Comparison of ENCODE assay signal across 8 mouse cellular contexts in the genomic region with DNA sequence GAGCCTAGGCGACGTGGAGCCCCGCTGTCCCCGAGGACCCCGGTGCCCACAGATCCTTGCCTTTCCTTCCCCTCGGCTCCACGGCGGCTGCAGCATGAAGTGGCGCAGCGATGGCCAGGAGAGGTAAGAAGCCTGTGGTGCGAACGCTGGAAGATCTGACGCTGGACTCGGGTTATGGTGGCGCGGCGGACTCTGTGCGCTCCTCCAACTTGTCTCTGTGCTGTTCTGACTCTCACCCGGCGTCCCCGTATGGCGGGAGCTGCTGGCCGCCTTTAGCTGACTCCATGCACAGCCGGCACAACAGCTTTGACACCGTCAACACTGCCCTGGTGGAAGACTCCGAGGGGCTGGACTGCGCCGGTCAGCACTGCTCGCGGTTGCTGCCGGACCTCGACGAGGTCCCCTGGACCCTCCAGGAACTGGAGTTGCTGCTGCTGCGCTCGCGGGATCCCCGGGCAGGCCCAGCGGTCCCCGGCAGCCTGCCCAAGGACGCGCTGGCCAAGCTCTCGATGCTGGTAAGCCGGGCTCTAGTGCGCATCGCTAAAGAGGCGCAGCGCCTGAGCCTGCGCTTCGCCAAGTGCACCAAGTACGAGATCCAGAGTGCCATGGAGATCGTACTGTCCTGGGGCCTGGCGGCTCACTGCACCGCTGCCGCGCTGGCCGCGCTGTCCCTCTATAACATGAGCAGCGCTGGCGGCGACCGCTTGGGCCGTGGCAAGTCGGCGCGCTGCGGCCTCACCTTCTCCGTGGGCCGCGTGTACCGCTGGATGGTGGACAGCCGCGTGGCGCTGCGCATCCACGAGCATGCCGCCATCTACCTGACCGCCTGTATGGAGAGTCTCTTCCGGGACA. TPM values are rescaled to one million over a fixed set of nuclear protein-coding genes. Genes with fewer than 3 reads are reported as not detected.
A peak's percentile ranks its signal among the peaks of the same experiment; 100 is the strongest.
DNase-seq lines count a peak whose midpoint lies in the region; ATAC-seq and TF ChIP-seq lines count a peak whose summit lies in the region.

No protein-coding gene starts in this region.

- H3K4me3 ChIP-seq in embryonic facial prominence, embryonic 13.5 days: peak overlapping the region; percentile 69
- H3K4me3 ChIP-seq in liver, adult 2 months (ENCODE audit: insufficient read depth, low read depth, low read length): peak overlapping the region; percentile 50

- peak overlapping the region; percentile 76; the same call in 1 of the 2 replicates for H3K27ac ChIP-seq in embryonic facial prominence, embryonic 13.5 days
- H3K27ac ChIP-seq in liver, adult 2 months (replicated peaks; ENCODE audit: insufficient read depth, low read depth, low read length): no peak overlapping the region

- H3K4me2 ChIP-seq in embryonic facial prominence, embryonic 13.5 days: peak overlapping the region; percentile 100

- H3K79me2 ChIP-seq in liver, adult 2 months (ENCODE audit: control insufficient read depth, insufficient read depth, low read length): no peaks in the 10 kb centered on the region

- no peaks in the 10 kb centered on the region for H3K36me3 ChIP-seq in embryonic facial prominence, embryonic 13.5 days
- no peaks in the 10 kb centered on the region for H3K36me3 ChIP-seq in liver, adult 2 months (ENCODE audit: control insufficient read depth, insufficient read depth, low read length)

- peak; percentile 27; the same call in 1 of the 2 replicates for ATAC-seq in embryonic facial prominence, embryonic 13.5 days (ENCODE audit: insufficient number of reproducible peaks, insufficient read depth, low FRiP score, low TSS enrichment, low read depth)

- no peak for TF ChIP-seq CTCF in liver, adult 2 months (IDR thresholded peaks at IDR 0.05; ENCODE audit: low read depth, low read length)

- no peaks in the 10 kb centered on the region for H3K9me3 ChIP-seq in embryonic facial prominence, embryonic 13.5 days

- peaks cover 37% of the 10 kb centered on the region for H3K4me1 ChIP-seq in embryonic facial prominence, embryonic 13.5 days
- H3K4me1 ChIP-seq in liver, adult 2 months (ENCODE audit: control insufficient read depth, insufficient read depth, low read length): 0 out of 2 replicates have a peak, but pooled peaks cover 5% of the 10 kb centered on the region

- WGBS in embryonic facial prominence, embryonic 13.5 days: under 1% methylated on average over 75 of the region's 78 CpGs
- WGBS in liver, adult 2 months: under 1% methylated on average over 78 of the region's 78 CpGs

- DNase-seq in CD4-positive, CD25-positive, alpha-beta regulatory T cell, adult 2 months (ENCODE audit: low read depth, low spot score): peak; percentile 53
- DNase-seq in adrenal gland, postnatal 14 days: peak; percentile 71
- DNase-seq in heart, adult 9 months (ENCODE audit: low spot score in 2 of 2): peak; percentile 15 to 23
- DNase-seq in kidney, adult 9 months: peak; percentile 26
- DNase-seq in liver, adult 2 months (ENCODE audit: extremely low read depth, low read depth, low spot score): peak; percentile 15
- peak; percentile 5 to 14 for DNase-seq in natural killer cell, adult 2 months (ENCODE audit: low spot score in 2 of 2)
- peak; percentile 29 to 32 for DNase-seq in thymus, postnatal 10 days (ENCODE audit: low spot score in 2 of 2)

- TF ChIP-seq POLR2A in liver, adult 2 months (IDR thresholded peaks at IDR 0.05; ENCODE audit: extremely low read depth, insufficient read depth, low read length): no peak

- peaks cover 18% of the 10 kb centered on the region for H3K27me3 ChIP-seq in embryonic facial prominence, embryonic 13.5 days
- H3K27me3 ChIP-seq in liver, adult 2 months (ENCODE audit: control insufficient read depth, insufficient read depth, low read length): peaks cover 12% of the 10 kb centered on the region

- H3K9ac ChIP-seq in embryonic facial prominence, embryonic 13.5 days: peak overlapping the region; percentile 83
- H3K9ac ChIP-seq in liver, adult 2 months (ENCODE audit: low read depth, low read length): peak overlapping the region; percentile 32

RNA-seq across cellular contexts. Expression of gene Btbd11, which starts 0.8 kb away (rescaled TPM):
- 3.9 and 5.9 TPM in 2 replicates for total RNA-seq in adrenal gland, postnatal 14 days (2021)
- polyA plus RNA-seq in embryonic facial prominence, embryonic 13.5 days (2015; fragmentation: Nextera tagmentation; extraction: Ambion mirVana): 6.4 and 7.2 TPM in 2 replicates
- 0.55 and 1.8 TPM in 2 replicates for total RNA-seq in liver, adult 2 months (2014; rRNA removed)
- polyA plus RNA-seq in liver, adult 2 months (2012; rRNA removed): 0.56 and 0.92 TPM in 2 replicates

Comparison
In these comparisons a context has a peak if more than half of its experiments do, and no peak if none do; other contexts are left out.
1. DNase-seq: peak in every context shown above with its lines; median percentile 71 in adrenal gland, postnatal 14 days; 53 in CD4-positive, CD25-positive, alpha-beta regulatory T cell, adult 2 months; 30 in thymus, postnatal 10 days; 26 in kidney, adult 9 months; 19 in heart, adult 9 months; 15 in liver, adult 2 months; 10 in natural killer cell, adult 2 months.